Mouse (Mus musculus) heart, adult 9 months (tissue): ENCODE measurements around the gene Atp6v1c2.

ENCODE experiments used
- DNase-seq, 2 experiments: peaks; one replicate each; pipeline ENCODE4 v3.0.0; 2022; ENCODE audit warnings: low spot score in 2 of 2

Atp6v1c2 gene

GRCm38 (mm10) chr12:17256905-17257304 is 72.3 kb downstream of the Atp6v1c2 start:
- peak in 1 of 2 experiments; percentile 42 for DNase-seq

DNA sequence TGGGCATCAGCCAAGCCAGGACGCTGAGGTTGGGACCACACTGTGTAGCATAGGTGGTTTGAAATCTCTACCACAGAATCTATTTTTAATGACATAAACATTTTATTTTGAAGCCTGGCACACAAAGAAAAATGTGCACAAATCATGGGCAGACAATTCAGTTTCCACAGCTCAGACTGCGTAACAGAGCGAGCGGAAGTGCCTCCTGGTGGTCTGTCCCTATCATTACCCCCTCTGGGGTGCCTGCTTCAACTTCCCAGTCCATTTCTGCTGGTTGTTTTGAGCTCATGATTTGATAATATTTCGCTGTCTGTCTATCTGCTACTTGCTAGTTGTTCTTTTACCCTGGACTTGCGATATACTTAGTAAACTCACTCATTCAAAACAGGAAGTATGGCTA is 73.6 kb downstream of the Atp6v1c2 start:
- no peak for DNase-seq

DNA sequence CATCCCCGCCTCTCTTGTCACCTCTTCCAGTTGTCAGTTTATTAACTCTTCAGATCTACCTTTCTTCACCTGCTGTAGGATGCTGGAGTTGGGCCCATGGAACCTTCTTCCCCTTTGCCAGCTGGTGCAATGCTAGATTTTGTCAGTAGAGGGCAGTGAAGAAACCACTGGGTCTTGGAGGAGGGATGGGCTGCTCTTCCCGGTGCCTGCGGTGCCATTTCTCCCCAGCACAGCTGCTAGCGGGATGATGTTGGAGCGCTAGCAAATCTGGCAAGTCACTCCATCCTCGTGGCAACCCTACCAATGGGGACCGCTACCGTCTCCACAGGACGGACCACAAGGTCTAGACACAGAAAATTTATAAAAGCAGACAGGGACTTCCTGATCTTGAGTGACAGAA is 76.1 kb downstream of the Atp6v1c2 start:
- DNase-seq, result peak in 1 of 2 experiments; percentile 21

- no peak for DNase-seq
These were observed 78.2 kb downstream of the Atp6v1c2 start for GRCm38 (mm10) chr12:17250962-17251361.

DNA sequence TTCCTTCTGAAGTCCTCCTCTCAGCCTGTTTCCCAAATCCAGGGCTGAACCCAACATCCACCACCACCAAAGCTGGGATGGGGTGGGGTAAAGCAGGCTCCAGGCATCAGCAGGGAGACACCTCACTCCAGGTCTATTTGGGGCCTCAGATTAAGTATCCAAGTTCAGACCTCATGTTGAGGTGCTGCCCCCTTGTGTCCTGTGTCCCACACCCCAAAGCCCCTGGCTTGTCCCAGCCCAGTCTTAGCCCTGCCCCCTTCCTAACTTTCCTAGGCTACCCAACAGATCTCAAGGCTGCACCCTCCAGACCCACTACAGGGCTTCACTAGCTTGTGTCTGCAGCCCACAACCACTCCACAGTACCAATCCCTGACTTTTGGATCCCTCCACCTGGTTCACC is 87.1 kb downstream of the Atp6v1c2 start:
- DNase-seq, result no peak

- DNase-seq, result no peak
These were observed 87.5 kb downstream of the Atp6v1c2 start for GRCm38 (mm10) chr12:17241614-17242013.

DNA sequence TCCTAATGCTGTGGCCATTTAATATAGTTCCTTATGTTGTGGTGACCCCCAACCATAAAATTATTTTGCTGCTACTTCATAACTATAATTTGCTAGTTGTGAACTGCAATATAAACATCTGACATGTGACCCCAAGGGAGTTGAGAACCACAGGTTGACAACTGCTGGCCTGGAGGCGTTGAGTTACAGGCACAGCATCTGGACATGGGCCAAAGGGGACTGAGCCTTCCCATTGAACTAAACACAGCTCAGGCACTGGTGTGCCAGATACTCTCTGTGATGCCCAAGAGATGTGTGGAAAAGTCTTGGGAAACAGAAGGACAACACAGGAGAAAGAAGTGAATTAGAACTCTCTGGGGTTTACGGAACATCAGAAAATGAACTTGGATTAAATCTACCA is 88.1 kb downstream of the Atp6v1c2 start:
- no peak for DNase-seq

DNA sequence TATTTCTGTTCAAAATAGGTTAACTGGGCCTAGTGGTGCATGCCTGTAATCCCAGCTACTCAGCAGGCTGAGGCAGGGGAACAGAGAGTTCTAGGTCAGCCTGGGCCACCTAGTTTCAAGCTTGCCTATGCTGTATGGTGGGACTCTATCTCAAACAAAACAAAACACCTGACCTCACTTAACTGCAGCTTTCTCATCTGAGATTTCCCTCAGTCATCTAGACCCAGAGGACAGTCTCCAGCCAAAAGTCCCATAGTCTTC is 89.8 kb downstream of the Atp6v1c2 start:
- no peak for DNase-seq

GRCm38 (mm10) chr12:17238588-17239427 is 90.4 kb downstream of the Atp6v1c2 start:
- no peak for DNase-seq

DNA sequence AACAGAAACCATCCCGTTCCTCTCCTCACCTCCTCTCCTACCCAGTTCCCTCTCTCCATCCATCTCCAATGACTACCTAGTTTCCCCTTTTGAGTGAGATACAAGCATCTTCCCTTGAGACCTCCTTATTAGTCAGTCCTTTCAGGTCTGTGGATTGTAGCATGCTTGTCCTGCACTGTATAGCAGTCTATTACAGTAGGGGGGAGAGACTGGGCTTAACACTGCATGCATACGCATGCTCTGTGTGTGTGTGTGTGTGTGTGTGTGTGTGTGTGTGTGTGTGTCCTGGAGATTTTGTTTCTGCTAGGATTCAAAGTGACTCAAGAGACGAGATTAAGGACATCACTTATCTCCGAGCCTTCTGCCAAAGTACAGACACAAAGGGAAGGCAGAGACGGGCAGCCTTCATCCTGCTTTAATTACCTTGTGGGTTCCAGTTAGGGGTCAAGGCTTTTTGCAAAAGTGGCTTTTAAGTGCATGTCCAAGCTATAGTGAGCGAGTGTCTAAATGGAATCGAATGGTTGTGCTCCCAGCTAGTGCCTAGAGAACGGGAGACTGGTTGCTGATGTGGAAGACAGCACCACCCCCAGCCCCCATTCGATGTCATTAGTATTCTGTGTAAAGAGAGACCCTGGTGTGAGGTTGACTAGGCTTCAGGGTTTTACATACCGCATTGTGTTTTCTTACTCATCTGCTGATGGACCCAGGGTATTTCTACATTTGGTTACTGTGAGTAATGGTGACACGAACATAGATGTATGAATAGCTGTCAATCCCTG is 93.4 kb downstream of the Atp6v1c2 start:
- DNase-seq, result no peak
